Mouse (Mus musculus): Measurements from ENCODE around the gene Aqp9.

GRCm38 (mm10) chr9:71072502-71072901 lies 96.0 kb downstream of the Aqp9 start:
- TF ChIP-seq CEBPB (IDR thresholded peaks at IDR 0.05; ENCODE audit: low read depth) (no peak), CTCF (IDR thresholded peaks at IDR 0.05; ENCODE audit: control insufficient read depth, insufficient read depth, insufficient read length) (no peak), MYOG (IDR thresholded peaks at IDR 0.05; ENCODE audit: control insufficient read depth, extremely low read depth, insufficient read length) (no peak), MAX (IDR thresholded peaks at IDR 0.05) (no peak), USF1 (IDR thresholded peaks at IDR 0.05; ENCODE audit: low read depth) (no peak)
